Mouse (Mus musculus): ENCODE measurements around the gene Fam149a.
A peak's percentile ranks its signal among the peaks of the same experiment; 100 is the strongest.
"Not testable (repeated sequence)": the region's sequence is repeated elsewhere in the genome, so short reads cannot be mapped to it uniquely, and the experiment has no call there.

Gene Fam149a

GRCm38 (mm10) chr8:45332685-45333409, 49.2 kb downstream of the Fam149a start, which contains the start of gene Cyp4v3:
TSS of gene Cyp4v3 (minus strand) at chr8:45333216.
- DNase-seq (ENCODE audit: low spot score), result peak; percentile 69

- DNase-seq (ENCODE audit: low spot score), result no peak
Measured at GRCm38 (mm10) chr8:45330856-45331255, 51.2 kb downstream of the Fam149a start.

GRCm38 (mm10) chr8:45329206-45329980, 52.7 kb downstream of the Fam149a start:
- no peak for DNase-seq (ENCODE audit: low spot score)

- DNase-seq (ENCODE audit: low spot score), result not testable (repeated sequence)
Measured at GRCm38 (mm10) chr8:45327076-45327475, 55.0 kb downstream of the Fam149a start.

- DNase-seq (ENCODE audit: low spot score), result no peak
Measured at GRCm38 (mm10) chr8:45324151-45324550, 57.9 kb downstream of the Fam149a start.

GRCm38 (mm10) chr8:45321365-45321764, 60.7 kb downstream of the Fam149a start:
- no peak for DNase-seq (ENCODE audit: low spot score)

- no peak for DNase-seq (ENCODE audit: low spot score)
Measured at GRCm38 (mm10) chr8:45320930-45321329, 61.2 kb downstream of the Fam149a start.

- no peak for DNase-seq (ENCODE audit: low spot score)
Measured at GRCm38 (mm10) chr8:45310967-45311366, 71.1 kb downstream of the Fam149a start.

GRCm38 (mm10) chr8:45308366-45308765, 73.7 kb downstream of the Fam149a start, which contains the start of gene Gm45753:
TSS of gene Gm45753 (minus strand) at chr8:45308466.
- DNase-seq (ENCODE audit: low spot score), result no peak

GRCm38 (mm10) chr8:45305479-45305878, 76.6 kb downstream of the Fam149a start:
- no peak for DNase-seq (ENCODE audit: low spot score)

- no peak for DNase-seq (ENCODE audit: low spot score)
Measured at GRCm38 (mm10) chr8:45304354-45304753, 77.7 kb downstream of the Fam149a start.

GRCm38 (mm10) chr8:45302390-45302789, 79.7 kb downstream of the Fam149a start:
- no peak for DNase-seq (ENCODE audit: low spot score)

GRCm38 (mm10) chr8:45295276-45295675, 86.8 kb downstream of the Fam149a start:
- DNase-seq (ENCODE audit: low spot score), result no peak

GRCm38 (mm10) chr8:45294687-45295086, 87.4 kb downstream of the Fam149a start, which contains the start of gene Klkb1:
TSS of gene Klkb1 (minus strand) at chr8:45294859.
- DNase-seq (ENCODE audit: low spot score), result no peak

- no peak for DNase-seq (ENCODE audit: low spot score)
Measured at GRCm38 (mm10) chr8:45291790-45292189, 90.3 kb downstream of the Fam149a start.

All from T-cell, adult 2 months (primary cell).